Mouse (Mus musculus): ENCODE measurements around the gene Slc26a6. TPM values are rescaled to one million over a fixed set of nuclear protein-coding genes. Genes with fewer than 3 reads are reported as not detected.

Slc26a6 gene
- polyA plus RNA-seq, 1 experiment from 2014 or later = 70.8 TPM

- Histone ChIP-seq H3K9ac (ENCODE audit: low read depth, low read length) (no peak overlapping the region), H3K27me3 (replicated peaks; ENCODE audit: control insufficient read depth, insufficient read depth, low read length) (0 out of 2 replicates have a peak, but pooled peaks cover 7% of the 10 kb centered on the region), H3K4me3 (ENCODE audit: low read depth, low read length) (no peak overlapping the region), H3K4me1 (replicated peaks; ENCODE audit: control insufficient read depth, insufficient read depth, low read length) (no peaks in the 10 kb centered on the region), H3K36me3 (ENCODE audit: control insufficient read depth, insufficient read depth) (peaks cover 4% of the 10 kb centered on the region), H3K27ac (ENCODE audit: low read depth, low read length) (no peak overlapping the region), H3K4me2 (replicated peaks; ENCODE audit: low read depth) (no peak overlapping the region), H3K9me3 (ENCODE audit: control insufficient read depth) (no peaks in the 10 kb centered on the region)
- no peak for ATAC-seq
- 83% methylated on average over 11 of the region's 11 CpGs for WGBS
- no peak for TF ChIP-seq CTCF (IDR thresholded peaks at IDR 0.05; ENCODE audit: low read depth)
These were observed 102.8 kb downstream of the Slc26a6 start for GRCm38 (mm10) chr9:108955846-108956245.

Small RNA genes lying within 50 kb of the gene (microRNA-seq; reads per million reads assigned to microRNA genes)
- not detected for gene Gm23156

Other genes starting within 250 kb of the Slc26a6 start
- 22.6 and 25.1 TPM in 2 replicates for gene Arih2, start 203.9 kb upstream of the Slc26a6 start, polyA plus RNA-seq (2015; fragmentation: Nextera tagmentation; extraction: Ambion mirVana)
- 159 TPM in 2 replicates for gene Slc25a20, start 191.2 kb upstream of the Slc26a6 start, polyA plus RNA-seq (2015; fragmentation: Nextera tagmentation; extraction: Ambion mirVana)
- gene Prkar2a, start 164.0 kb upstream of the Slc26a6 start, polyA plus RNA-seq (2015; fragmentation: Nextera tagmentation; extraction: Ambion mirVana) = 28.3 and 31.8 TPM in 2 replicates
- gene Ip6k2, start 69.5 kb upstream of the Slc26a6 start, polyA plus RNA-seq (2015; fragmentation: Nextera tagmentation; extraction: Ambion mirVana) = 28.1 and 31.4 TPM in 2 replicates
- gene Nckipsd, start 44.9 kb upstream of the Slc26a6 start, polyA plus RNA-seq (2015; fragmentation: Nextera tagmentation; extraction: Ambion mirVana) = 5.4 and 6.8 TPM in 2 replicates
- 0.40 and 0.93 TPM in 2 replicates for gene Celsr3, start 27.0 kb upstream of the Slc26a6 start, polyA plus RNA-seq (2015; fragmentation: Nextera tagmentation; extraction: Ambion mirVana)
- 0.21 TPM in 1 of 2 replicates, not detected in the other for gene Tmem89, start 61.3 kb downstream of the Slc26a6 start, polyA plus RNA-seq (2015; fragmentation: Nextera tagmentation; extraction: Ambion mirVana)
- 557 and 585 TPM in 2 replicates for gene Uqcrc1, start 83.3 kb downstream of the Slc26a6 start, polyA plus RNA-seq (2015; fragmentation: Nextera tagmentation; extraction: Ambion mirVana)
- 1.9 and 3.1 TPM in 2 replicates for gene Col7a1, start 100.3 kb downstream of the Slc26a6 start, polyA plus RNA-seq (2015; fragmentation: Nextera tagmentation; extraction: Ambion mirVana)
- gene Ucn2, start 132.7 kb downstream of the Slc26a6 start, polyA plus RNA-seq (2015; fragmentation: Nextera tagmentation; extraction: Ambion mirVana) = not detected in 2 replicates
- gene Pfkfb4, start 138.5 kb downstream of the Slc26a6 start, polyA plus RNA-seq (2015; fragmentation: Nextera tagmentation; extraction: Ambion mirVana) = 43.1 and 48.3 TPM in 2 replicates
- gene Shisa5, start 185.3 kb downstream of the Slc26a6 start, polyA plus RNA-seq (2015; fragmentation: Nextera tagmentation; extraction: Ambion mirVana) = 303 and 311 TPM in 2 replicates
- gene Trex1, start 206.5 kb downstream of the Slc26a6 start, polyA plus RNA-seq (2015; fragmentation: Nextera tagmentation; extraction: Ambion mirVana) = 16.1 and 17.1 TPM in 2 replicates
- 7.5 and 8.9 TPM in 2 replicates for gene Atrip, start 220.8 kb downstream of the Slc26a6 start, polyA plus RNA-seq (2015; fragmentation: Nextera tagmentation; extraction: Ambion mirVana)
- gene Ccdc51, start 229.2 kb downstream of the Slc26a6 start, polyA plus RNA-seq (2015; fragmentation: Nextera tagmentation; extraction: Ambion mirVana) = 12.1 and 12.7 TPM in 2 replicates
- gene Tma7, start 229.3 kb downstream of the Slc26a6 start, polyA plus RNA-seq (2015; fragmentation: Nextera tagmentation; extraction: Ambion mirVana) = 683 and 718 TPM in 2 replicates
- gene Plxnb1, start 242.1 kb downstream of the Slc26a6 start, polyA plus RNA-seq (2015; fragmentation: Nextera tagmentation; extraction: Ambion mirVana) = 1.3 and 1.6 TPM in 2 replicates

Data from intestine, postnatal 0 days (tissue).